Mouse (Mus musculus) heart, postnatal 4 days (tissue): ENCODE results near the gene Dazl. TPM values are rescaled to one million over a fixed set of nuclear protein-coding genes. Genes with fewer than 3 reads are reported as not detected.

Experiments
- DNase-seq: peaks from one replicate; pipeline ENCODE4 v3.0.0; 2021
- total RNA-seq, 2 experiments: library from RNA; stranded (reverse); gene quantifications; 2 replicates each; pipeline ENCODE4 v1.2.3; 2021

Dazl gene
- not detected for total RNA-seq

DNA sequence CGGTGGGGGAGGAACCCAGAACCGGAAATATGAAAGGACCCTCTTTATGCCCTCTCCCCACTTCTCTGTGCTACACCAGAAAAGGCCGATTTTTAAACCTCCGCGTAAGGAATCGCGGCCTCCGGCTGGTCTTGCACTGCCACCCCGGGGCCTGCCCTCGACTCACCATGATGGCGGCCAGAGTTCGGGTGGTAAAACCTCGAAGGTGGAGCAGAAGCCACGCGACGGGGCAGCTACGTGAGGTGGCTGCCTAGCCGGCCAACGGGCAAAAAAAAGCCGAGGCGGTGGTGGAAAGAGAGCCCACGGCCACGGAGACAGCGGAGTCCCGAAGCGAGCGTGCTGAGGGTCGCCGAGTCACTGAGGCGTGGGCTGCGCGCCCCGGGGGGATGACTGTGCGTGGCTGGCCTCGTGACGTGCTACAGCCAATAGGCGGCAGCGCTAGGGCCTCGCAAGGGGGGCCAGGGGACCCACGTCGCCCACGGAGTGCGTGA is at the start of gene Dazl:
Dazl (minus strand) TSS at position 396 of the 491 bp plus-strand sequence.
- no peak for DNase-seq

DNA sequence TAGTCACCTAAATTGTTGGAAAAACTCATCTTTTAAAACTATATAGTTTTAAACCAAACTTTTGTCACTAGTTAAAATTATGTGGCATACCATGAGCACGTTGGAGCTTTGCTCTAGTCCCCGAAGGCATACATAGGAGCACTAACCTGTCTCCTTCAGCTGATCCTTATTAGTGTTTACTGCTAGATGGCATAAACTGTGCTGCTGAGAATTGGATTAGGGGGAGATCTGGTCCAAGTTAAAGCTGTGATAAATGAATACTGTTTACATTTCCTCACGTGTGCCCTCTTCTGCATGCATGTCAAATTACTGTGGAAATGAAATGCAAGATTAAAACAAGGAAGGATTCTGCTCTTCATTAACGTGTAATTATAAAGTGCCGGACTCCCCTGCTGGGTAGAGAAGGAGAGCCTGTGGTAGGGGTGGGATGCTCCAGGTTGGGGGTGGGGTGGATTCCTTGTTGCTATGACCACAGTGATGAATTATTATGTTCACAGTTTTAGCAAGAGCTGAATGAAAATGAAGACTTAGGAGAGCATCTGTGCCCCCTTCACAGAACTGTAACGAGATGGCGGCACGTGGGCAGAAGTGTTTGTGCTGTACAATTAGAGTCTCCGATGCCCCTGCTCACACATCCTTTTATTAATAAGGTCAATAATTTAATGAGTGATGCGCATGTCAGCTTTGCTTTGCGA is 48.6 kb upstream of the Dazl start:
- DNase-seq: no peak

DNA sequence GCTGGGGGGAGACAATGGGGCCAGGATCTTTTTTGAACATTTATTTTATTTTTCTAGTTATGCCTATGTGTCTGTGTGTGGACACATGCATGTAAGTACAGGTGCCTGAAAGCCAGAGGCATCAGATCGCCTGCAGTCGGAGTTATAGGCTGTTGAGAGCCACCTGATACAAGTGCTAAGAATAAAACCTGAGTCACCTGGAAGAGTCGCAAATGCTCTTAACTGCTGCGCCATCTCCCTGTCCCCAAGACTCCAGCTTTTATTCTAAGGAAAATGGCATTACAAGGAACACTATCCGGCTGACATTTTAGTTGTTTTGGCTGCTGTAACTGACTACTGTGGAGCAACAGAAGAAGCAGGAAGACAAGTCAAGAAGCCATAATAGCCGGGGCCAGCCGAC is 45.5 kb upstream of the Dazl start:
- no peak for DNase-seq

DNA sequence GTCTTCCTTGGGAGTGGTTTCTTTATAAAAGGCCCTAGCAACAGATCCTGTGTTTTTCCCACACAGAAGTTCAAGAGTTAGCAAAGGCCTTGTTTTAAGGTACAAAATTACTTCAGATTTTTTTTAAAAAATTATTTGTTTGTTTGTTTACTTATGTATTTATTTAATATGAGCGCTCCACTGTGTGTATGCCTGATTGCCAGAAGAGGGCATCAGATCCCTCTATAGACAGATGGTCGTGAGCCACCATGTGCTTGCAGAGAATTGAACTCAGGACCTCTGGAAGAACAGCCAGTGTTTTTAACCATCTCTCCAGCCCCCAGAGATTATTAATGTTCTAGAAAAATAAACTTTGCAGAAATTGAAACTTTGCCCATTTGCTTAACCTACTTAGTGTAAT is 42.3 kb upstream of the Dazl start:
- no peak for DNase-seq

DNA sequence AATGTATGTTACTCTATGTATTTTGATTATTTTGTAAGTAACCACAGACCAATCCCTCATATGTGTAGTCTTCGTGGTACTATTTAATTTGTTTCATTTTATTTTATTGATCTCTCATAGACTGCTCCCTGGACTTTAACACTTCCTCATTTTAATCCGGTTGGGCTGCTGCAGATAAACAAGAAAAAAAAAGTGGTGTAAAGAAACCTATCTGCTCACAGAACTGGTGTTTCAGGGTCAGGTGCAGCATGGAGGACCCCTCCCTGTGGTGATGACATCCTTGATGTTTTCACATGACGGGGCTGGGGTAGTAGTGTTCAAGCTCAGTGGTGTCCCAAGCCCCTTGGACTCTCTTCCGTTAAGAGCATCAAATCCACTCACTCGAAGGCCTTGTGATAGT is 41.3 kb upstream of the Dazl start:
- DNase-seq: no peak

DNA sequence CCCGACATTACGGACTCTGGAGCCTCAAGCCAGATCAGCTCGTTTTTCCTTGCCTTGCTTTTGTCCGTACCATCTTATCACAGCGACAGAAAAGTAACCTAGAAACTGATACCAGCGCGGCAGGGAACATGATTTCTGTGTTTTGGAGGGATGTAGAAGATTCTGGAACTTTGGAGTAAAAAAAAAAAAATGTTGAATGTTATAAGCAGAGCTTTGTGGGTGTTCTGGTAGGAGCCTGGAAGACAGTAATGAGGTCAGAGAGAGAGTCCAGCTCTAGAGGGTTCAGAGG is 38.5 kb upstream of the Dazl start:
- no peak for DNase-seq

DNA sequence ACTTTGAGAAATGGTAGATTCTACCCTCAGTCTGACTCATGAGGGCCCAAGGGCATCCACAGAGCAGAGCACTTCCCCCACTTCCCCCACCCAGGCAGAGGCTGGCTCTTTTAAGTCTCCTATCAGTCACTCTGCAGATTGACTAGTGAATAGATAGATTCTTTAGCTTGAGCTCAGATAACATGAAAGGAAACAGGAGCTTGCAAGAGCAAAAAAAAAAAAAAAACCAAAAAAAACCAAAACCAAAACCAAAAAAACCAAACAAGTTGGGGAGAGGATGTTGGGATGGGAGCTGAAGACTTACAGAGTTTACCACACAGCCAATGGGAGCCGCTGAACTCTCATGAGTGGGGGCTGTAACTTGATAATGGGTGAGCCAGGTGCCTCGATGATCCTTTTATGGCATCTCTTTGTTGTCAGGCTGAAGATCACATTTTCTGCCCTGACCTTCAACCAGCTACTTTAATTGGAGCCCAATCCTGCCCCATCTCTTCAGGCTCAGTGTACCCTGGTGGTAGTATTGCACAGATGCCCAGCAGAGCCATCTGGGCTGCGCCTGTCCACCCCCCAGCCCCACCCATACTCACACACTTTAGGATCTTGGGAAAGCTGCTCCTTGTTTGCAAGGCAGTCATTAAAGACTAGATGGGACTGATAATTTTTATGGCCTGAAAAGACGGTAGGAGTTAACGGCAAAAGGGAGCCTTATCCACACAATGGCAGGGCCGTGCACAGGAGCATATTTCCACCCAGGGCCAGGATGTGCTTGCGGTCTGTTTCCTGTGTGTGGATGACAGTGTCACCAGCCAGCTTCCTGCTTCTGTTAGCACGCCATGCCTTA is 38.0 kb upstream of the Dazl start:
- DNase-seq: peak; percentile 28

DNA sequence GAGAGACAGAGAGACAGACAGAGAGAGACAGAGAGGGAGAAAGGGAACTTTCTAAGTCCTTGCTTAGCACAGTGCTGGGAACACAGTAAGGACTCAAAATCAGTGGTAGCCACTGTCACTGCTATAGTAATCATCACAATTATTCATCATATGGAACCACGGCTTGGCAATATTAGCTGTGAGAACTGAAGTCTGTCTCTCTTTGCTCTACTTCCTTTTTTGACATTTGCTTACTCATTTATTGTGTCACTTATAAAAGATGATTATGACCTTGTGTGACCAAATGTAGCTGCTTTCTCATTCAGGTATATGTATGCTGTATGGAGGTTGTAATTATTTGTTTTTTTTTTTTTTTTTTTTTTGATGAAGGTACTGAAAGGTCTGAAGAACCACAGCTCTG is 36.8 kb upstream of the Dazl start:
- DNase-seq: no peak

DNA sequence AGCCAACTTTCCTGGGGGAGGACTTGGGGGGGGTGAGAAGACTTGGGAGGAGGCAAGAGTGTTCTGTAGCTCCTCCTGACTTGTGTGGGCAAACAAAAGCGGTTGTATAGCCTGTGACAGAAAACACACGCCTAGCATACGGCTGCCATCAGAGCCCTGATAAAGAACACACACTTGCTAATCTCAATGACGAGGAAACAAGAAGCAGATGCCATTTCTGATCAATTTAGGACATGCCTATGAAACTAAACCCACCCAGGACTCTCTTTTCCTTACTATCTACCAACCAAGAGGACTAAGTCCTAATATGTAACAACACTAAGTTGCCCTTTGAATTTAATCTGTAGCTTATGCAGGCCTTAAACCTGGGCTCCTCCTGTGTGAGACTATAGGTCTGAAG is 31.2 kb upstream of the Dazl start:
- DNase-seq: no peak

DNA sequence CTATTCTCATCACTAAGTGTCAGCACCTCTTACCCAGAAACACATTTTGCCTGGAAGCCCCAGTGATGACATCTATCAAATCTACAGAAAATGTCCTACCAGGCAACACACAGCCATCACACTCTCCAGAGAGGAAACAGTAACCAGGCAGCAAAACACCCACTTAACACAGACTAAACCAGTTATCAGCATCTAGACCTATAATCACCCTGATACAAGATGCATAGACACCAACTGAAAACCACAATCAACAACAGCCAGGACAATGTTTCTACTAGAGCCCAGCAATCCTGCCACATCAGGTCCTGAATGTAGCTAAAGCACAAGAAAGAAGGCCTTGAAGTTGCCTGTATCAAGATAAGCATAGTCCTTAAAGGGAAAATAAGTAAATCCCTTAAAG is 25.4 kb upstream of the Dazl start:
- DNase-seq: no peak

DNA sequence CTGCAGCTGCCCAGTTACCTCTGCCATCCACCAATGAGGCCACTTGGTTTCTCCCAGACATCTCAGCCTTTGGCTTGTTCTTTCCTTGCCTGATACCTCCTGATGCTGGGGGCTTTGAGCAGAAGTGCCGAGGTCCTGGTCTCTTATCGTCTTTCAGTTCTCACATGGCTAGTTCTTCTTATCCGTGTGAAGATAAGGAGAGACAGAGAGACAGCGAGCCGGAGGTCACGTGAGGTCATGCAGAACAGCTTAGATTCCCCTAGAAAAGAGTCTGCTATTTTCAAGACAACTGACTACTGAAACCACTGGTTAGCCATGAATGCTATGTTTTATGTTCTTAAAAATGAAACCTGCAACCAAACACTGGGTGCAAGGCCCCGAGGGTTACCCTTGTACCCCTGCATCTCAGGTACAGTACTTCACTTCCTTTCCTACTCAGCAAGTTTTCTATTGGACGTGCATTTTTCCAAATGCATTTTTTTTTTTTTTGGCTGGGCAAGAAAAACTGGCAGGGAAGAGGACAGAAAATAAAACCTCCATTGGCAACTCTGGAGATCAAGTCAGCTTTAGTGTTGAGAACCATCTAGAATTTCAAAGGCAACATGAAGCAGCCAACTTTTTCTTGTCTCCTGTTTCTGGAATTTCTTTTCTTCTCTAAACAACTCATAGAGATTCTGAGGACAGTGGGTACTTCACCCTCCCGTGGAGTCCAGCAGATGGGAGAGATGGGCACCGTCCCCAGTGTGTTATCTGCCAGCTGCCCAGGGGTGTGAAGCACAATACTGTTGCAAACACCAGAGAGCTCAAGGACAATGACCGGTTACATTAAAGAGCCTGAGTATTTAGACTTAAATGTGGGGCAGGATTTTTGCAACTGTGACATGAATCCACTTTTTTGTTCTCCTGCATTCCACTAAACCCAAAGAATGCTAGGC is 23.0 kb upstream of the Dazl start:
- DNase-seq: no peak

DNA sequence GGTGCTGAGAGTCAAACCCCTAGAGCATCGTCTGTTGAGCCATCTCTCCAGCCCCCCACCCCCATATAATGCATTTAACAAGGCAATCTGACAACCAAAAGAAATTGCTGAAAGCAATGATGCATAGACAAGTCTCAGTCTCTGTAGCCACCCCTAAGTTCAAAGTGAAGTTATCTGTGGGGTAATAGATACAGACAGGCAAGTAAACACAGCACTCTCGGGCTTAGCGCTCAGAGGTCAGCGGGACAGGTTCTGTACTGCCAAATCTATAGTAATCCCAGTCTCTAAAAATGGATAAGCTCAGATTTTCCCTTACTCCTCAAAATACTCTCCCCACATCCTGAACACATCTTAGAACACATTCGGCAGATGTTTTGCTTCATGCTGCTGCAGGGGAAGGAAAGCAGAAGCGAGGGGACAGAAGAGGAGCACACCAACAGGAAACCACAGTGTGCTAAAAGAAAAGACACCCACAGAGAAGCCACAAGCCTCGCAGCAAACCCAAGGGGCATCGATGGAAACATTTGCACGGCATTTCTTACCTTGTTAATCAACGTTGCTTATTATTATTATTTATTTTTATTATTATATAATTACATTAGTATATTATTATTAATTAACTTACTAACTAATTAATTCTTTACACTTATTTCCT is 16.8 kb upstream of the Dazl start:
- DNase-seq: no peak

DNA sequence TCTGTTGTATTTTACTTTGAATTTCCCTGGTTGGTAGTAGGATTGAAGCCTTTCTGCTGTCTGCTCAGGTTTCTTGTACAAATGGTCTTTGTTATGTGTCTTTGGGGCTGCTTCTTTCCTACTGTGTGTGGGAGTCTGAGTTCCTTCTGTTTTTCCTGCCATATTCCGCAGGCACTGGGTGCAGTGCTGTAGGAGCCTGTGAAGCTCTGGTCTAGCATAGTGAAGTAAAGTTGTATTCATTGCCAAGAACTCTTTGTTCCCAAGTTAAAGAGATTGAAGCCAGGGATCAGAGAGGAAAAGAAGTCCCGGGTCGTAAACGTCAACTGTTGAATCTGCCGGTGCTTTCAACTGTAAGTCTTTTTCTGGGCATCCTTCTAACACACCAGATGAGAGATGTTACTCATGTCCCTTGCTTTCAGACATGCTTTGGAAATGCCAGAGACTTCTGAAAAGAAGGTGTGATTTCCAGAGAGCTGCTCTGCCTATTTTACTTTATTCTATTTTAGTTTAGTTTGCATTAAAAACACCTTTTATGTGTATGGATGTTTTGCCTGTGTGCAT is 16.2 kb upstream of the Dazl start:
- DNase-seq: no peak

DNA sequence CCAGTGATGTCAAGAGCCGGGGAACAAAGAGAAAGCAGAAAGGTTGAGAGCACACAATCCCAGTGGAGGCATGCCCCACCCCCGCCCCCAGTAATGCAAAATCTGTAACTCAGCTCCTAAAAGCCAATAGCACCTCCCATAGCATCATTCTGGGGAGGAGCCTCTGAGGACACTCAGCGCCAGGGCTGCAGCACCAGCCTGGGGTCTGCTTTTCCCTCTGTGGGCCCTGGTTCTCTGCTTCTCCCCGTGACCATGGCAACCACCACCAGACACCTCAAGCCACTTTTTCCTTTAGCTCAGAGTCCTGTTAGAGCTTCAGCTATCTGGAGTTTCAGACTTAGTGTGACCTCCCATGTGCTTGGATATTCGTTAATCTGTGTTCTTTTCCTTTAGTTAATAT is 15.4 kb upstream of the Dazl start:
- no peak for DNase-seq

DNA sequence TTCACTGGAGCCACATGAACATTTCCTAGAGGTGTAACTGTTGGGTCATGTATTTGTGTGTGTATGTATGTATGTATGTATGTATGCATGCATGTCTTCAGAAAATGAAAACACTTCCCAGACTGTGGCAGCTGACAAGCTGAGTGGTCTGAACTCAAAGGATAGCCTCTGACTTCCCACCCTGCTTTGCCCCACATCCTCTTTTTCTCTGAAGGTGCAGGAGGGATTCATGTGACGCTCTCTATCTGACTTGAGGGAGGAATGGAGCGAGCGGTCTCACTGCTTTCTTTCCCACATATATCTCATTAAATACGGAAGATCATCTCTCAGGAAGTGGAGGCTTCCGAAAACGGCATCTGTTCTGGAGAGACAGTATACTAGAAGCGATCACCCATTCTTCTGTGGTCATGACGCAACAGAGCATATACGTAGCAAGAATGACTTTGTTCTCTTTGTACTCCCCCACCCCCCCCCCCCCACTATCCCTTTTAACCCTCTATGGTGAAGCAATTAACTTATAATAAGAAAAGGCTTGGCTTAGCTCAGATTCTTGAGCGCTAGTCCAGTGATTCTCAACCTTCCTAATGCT is 14.7 kb upstream of the Dazl start:
- DNase-seq: no peak

DNA sequence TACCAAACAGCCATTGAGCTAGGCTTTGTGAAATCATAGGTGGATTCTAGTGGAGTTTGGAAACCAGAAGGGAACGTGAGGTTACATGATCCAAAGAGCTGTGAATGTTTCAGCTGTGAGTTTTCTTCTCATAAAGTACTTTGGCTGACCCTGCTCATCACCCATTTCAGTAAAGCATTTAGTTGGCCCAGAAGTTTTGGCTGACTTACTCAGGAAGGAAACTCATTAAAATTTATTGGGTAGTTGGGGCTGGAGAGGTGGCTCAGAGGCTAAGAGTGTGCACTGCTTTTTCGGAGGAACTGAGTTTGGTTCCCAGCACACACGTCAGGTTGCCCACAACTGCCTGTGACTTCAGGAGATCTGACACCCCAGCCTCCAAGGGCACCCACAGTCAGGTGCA is 9.4 kb upstream of the Dazl start:
- no peak for DNase-seq

DNA sequence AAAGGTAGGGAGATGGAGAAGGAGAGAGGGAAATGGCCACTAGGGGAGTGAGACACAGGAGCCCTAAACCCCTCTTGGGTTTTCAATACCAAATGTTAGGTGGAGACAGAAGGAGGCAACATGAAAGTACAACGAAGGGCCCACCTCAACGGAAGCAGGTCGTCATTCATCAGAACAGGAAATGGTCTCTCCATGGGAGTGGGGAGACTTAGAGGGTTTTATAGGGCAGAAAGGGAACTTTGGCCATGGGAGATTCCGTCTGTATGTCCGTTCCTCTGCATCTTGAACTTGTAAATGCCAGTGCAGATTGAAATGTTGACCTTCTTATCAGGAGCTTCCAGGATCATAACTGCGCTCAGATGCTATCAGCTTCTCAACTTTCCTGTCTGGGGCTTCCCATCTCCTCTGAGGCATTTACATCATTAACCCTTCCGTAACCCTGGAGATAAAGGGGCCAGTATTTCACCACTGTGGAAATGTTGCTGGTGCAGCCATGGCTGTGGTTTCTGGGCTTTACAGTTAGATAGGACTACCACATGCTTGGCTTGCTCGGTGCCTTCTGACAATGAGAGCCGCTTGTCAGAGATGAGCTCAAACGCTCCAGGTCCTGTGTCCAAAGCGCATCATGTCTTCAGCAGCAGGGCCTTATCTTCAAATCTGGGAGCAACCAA is 6.9 kb upstream of the Dazl start:
- DNase-seq: no peak

DNA sequence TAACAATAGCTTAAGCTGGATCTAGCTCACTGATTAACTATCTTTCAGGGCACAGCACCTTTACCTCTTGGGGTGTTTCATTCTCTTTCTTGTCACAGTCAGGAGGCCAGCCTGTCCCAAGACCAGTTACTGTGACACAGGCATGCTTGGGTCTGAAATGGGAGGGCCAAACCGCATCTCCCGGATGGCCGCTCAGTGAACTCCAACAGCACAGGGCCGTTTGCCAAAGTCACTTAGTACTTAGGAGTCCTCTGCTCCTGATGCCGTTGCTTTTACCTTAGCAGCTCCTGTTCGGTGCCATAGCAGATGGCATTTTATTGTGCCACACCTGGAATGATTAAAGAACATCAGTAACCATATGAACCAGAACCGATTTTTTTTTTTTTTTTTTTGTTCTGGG is 5.4 kb upstream of the Dazl start:
- peak; percentile 21 for DNase-seq

DNA sequence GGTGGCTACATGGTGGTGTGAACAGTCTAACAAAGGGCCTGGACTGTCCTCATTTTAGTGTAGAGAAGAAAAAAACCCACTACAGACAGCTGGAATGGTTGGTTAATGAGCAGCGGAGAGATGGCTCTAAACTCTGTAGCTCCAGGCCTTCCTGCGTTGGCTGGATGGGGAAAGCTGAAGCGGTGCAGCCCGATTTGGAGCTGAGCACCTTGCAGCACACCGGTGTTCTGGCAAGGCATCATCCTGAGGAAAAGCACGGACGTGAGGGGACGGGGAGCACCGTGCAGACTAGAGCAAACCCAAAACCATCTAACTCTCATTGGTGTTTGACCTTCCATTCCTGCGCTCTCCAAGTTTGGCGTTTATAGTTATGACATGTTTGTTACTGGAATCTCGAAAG is 1.3 kb upstream of the Dazl start:
- DNase-seq: no peak

DNA sequence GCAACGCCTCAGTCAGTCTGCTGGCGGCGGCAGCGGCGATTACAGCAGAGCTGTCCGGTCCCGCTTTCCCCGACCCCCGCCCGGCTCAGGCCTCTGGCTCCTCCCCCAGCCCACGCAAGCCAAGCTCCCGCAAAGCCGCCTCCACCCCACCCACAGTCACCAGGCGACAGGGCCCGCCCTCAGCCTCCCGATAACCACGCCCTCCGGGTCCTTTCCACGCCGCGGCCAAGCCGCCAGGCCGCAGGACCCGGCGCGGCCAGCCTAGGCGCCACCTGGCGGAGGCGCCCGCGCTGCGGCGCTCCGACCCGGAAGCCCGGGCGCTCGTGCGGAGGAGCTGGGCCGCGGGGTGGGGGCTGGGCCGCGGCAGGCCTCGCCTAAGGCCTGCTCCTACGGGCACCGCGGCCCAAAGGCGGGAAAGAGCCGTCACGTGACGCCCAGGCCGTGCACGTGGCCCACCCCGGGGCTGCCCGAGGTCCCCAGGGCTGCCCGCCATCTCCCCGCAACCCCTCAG is 720 bp downstream of the Dazl start:
- DNase-seq: peak; percentile 96
